Mouse (Mus musculus): ENCODE results near the gene Hexim2. TPM values are rescaled to one million over a fixed set of nuclear protein-coding genes. Genes with fewer than 3 reads are reported as not detected.
A peak's percentile ranks its signal among the peaks of the same experiment; 100 is the strongest.

Gene Hexim2
- polyA plus RNA-seq, 1 experiment from 2014 or later = 17.6 TPM

DNA sequence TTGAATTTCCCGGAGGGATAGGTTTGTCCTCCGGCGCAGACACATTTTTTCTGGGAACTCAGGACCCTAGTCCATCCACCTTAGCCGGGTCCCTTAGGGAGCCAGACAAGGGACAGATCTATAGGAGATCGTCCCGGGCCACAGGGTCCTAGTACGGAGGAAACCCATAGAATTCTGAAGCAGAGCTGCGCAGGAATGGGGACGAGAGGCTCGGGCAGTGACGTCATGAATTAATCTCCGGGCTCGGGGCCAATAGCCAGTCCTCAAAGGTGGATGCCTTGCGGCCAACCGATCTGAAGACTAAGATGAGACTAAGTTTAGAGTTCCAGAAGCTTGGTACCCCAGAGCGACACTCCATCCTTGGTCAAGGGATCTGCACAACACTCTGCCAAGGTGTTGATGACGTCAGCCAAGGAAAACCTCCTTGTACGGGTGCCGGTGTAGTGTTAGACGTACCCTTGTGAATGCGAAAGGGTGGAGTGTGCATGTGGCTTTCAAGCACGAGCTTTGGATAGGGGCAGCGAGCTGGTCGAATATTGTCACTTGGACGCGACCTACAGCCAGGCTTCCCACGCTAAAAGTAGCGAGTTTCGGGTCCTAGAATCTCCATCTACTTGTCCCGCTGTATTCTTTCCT, 30.2 kb upstream of the Hexim2 start:
- Histone ChIP-seq H3K36me3 (no peaks in the 10 kb centered on the region), H3K4me2 (peak overlapping the region; percentile 79), H3K4me1 (replicated peaks) (peaks cover 35% of the 10 kb centered on the region), H3K27me3 (peaks cover 63% of the 10 kb centered on the region), H3K27ac (replicated peaks) (no peak overlapping the region), H3K9me3 (no peaks in the 10 kb centered on the region), H3K9ac (peak overlapping the region; percentile 69), H3K4me3 (peak overlapping the region; percentile 42)
- 3% methylated on average over 30 of the region's 30 CpGs for WGBS
- peak; percentile 57 for ATAC-seq (ENCODE audit: low read depth)

DNA sequence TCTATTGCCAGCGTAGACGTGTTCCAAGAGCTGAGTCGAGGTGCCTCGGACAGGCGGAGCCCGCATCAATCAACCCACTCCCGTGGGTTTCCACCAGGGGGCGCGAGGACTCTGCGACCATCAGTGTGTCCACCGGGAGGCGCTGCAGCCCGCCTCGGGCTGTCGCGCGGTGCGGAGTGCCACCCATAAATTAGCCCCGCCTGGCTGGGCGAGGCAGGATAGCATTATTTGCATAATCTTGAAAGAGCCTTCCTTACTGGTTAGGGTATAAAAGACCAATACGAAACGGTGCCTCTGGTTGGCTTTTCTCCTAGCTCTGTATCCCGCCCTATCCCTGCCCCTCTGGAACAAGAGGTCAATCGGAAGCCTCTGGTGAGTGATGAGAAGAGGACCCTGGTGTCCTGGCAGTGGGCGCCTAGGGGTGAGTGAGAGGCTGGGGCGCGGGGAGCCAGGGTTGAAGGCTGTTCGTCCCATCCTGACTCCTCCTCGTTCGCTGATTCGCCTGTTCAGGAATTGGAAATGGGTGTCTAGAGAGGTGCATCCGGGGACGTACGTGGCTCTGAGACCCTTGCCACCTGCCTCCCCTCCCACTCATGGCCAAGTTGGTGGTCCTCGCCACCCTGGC, 29.4 kb upstream of the Hexim2 start:
- Histone ChIP-seq H3K9me3 (no peaks in the 10 kb centered on the region), H3K4me1 (replicated peaks) (peaks cover 35% of the 10 kb centered on the region), H3K4me3 (peak overlapping the region; percentile 42), H3K4me2 (peak overlapping the region; percentile 79), H3K9ac (peak overlapping the region; percentile 61), H3K27me3 (peaks cover 54% of the 10 kb centered on the region), H3K36me3 (no peaks in the 10 kb centered on the region), H3K27ac (replicated peaks) (no peak overlapping the region)
- 1% methylated on average over 35 of the region's 35 CpGs for WGBS
- peak; percentile 71 for ATAC-seq (ENCODE audit: low read depth)

DNA sequence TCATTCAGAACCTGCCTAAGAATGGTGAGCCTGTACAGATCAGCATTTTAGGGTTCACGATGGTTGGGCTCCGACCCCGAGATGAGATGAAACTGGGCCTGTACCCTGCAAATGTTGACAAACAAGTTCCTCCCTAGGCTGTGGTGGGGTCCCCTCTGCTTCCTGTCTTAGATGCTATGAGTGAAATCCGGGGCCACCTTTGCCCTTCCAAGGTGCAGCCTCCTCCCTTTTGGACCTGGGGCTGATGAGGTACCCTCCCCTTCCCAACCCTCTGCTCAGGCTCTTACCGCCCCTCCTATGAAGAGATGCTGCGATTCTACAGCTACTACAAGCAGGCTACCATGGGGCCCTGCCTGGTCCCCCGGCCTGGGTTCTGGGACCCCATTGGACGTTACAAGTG, 28.6 kb upstream of the Hexim2 start:
- 53% methylated on average over 8 of the region's 8 CpGs for WGBS
- no peak overlapping the region for H3K9ac ChIP-seq
- H3K4me3 ChIP-seq = peak overlapping the region; percentile 42; the same call in 1 of the 2 replicates
- H3K27me3 ChIP-seq = peaks cover 48% of the 10 kb centered on the region
- no peak overlapping the region for H3K27ac ChIP-seq (replicated peaks)
- no peaks in the 10 kb centered on the region for H3K36me3 ChIP-seq
- H3K4me2 ChIP-seq = peak overlapping the region; percentile 79
- no peak for ATAC-seq (ENCODE audit: low read depth)
- no peaks in the 10 kb centered on the region for H3K9me3 ChIP-seq
- H3K4me1 ChIP-seq (replicated peaks) = peaks cover 32% of the 10 kb centered on the region

DNA sequence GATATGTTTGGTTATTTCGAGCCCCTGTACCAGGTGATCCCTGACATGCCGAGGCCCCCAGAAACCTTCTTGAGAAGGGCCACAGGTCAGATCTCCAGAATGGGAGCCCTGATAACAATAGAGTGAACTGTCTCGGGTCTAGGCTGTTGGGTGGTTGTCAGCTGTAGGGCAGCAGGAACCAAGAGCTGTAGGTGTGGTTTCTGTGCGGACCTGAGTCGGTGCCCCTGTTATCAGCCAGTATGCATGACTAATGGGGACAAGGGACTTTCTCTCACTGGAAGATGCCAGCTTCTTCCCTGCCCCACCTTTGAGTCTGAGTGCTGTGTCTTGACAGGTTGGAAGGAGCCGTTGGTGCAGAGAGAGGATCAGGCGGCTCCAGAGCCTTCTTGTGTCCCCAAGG, 27.8 kb upstream of the Hexim2 start:
- H3K27me3 ChIP-seq = peaks cover 40% of the 10 kb centered on the region
- H3K4me1 ChIP-seq (replicated peaks) = peaks cover 25% of the 10 kb centered on the region
- 78% methylated on average over 7 of the region's 7 CpGs for WGBS
- H3K27ac ChIP-seq (replicated peaks) = no peak overlapping the region
- H3K9ac ChIP-seq = no peak overlapping the region
- no peak overlapping the region for H3K4me3 ChIP-seq
- H3K9me3 ChIP-seq = no peaks in the 10 kb centered on the region
- no peaks in the 10 kb centered on the region for H3K36me3 ChIP-seq
- no peak for ATAC-seq (ENCODE audit: low read depth)
- no peak overlapping the region for H3K4me2 ChIP-seq

DNA sequence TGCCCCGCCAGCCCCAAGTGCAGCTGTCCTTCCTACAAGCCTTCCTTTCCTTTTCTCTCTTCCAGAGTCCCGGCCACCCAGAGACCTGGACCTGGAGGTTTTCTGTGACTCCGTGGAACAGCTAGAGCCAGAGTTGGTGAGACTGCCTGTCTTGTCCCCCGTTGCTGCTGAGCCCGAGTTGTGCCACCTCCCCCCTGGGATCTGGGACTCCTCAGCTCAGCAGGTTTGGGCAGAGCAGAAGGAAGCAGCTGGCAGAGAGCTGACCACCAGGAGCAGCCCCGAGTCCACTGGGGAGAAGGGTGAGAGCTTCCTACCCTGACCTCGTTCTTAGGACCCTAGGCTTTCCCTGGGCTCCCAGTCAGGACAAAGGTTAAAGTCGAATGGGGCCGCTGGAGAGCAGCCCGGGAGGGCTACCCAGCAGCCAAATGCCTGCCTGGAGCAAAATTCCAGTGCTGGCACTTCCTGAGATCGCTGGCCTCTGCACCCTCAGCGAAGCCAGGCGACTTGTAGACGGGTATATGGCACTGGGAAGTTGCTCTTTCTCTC, 27.0 kb upstream of the Hexim2 start:
- no peaks in the 10 kb centered on the region for H3K9me3 ChIP-seq
- ATAC-seq (ENCODE audit: low read depth) = no peak
- no peak overlapping the region for H3K9ac ChIP-seq
- WGBS = 58% methylated on average over 14 of the region's 14 CpGs
- H3K4me3 ChIP-seq = no peak overlapping the region
- no peak overlapping the region for H3K4me2 ChIP-seq
- H3K27me3 ChIP-seq = peaks cover 36% of the 10 kb centered on the region
- H3K4me1 ChIP-seq (replicated peaks) = peaks cover 25% of the 10 kb centered on the region
- H3K36me3 ChIP-seq = no peaks in the 10 kb centered on the region
- H3K27ac ChIP-seq (replicated peaks) = no peak overlapping the region

DNA sequence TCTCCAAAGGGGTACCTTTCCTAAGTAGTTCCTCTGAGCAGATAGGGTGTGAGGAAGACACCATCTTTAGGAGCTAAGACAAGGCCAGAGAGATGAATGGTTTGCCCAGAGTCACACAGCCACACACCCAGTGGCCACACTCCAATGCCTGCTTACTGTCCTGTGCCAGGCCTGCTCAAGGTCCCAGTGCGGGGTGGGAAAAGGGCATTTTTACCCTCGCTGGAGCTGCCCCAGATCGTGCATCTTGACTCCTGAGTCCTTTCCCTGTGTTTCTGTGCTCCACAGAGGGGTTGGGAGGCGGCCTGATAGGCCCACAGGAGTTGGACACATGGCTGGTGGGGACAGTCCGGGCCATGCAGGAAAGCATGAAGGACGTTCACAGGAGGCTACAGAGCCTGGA, 26.4 kb upstream of the Hexim2 start:
- peaks cover 24% of the 10 kb centered on the region for H3K4me1 ChIP-seq (replicated peaks)
- H3K4me2 ChIP-seq = no peak overlapping the region
- H3K4me3 ChIP-seq = no peak overlapping the region
- ATAC-seq (ENCODE audit: low read depth) = no peak
- 82% methylated on average over 6 of the region's 6 CpGs for WGBS
- H3K9ac ChIP-seq = no peak overlapping the region
- no peak overlapping the region for H3K27ac ChIP-seq (replicated peaks)
- no peaks in the 10 kb centered on the region for H3K9me3 ChIP-seq
- H3K27me3 ChIP-seq = peaks cover 36% of the 10 kb centered on the region
- H3K36me3 ChIP-seq = no peaks in the 10 kb centered on the region

DNA sequence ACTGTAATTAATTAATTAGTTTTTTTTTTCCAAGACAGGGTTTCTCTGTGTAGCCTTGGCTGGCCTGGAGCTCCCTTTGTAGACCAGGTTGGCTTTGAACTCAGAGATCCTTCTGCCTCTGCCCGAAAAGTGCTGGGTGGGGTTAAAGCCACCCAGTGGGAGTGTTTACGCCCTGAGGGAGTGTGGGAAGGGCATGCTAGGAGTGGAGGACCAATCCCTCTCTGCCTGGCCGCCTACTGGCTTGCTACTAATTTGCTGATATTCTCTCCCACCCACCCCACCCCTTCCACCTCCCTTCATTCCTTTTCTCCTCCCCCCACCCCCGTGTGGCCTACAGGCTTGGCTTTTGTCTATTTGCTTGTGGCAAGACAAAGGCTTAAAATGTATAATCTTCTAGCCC, 25.8 kb upstream of the Hexim2 start:
- WGBS = 64% methylated on average over 4 of the region's 4 CpGs

DNA sequence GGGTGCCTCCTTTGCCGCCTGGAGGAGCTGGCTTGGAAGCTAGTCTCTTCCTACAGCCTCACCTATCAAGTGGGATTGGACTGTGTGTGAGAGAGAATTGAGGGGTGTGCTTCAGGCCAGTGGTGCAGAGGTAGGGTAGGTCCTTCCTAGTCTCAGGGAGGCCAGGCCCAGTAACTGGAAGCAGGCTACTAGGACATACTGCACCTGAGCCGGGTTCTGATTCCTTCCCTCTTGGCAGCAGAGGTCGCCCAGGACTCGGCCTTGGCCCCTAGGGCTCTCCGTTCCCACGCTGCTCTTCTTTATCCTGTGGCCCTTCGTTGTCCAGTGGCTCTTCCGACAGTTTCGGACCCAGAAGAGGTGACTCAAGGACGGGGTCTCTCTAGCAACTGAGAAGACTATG, 20.9 kb upstream of the Hexim2 start:
- peak overlapping the region; percentile 29 for H3K4me3 ChIP-seq
- H3K9ac ChIP-seq = peak overlapping the region; percentile 52; the same call in 1 of the 2 replicates
- WGBS = 13% methylated on average over 10 of the region's 10 CpGs
- peaks cover 42% of the 10 kb centered on the region for H3K27me3 ChIP-seq
- no peak overlapping the region for H3K27ac ChIP-seq (replicated peaks)
- H3K4me1 ChIP-seq (replicated peaks) = peaks cover 32% of the 10 kb centered on the region
- H3K9me3 ChIP-seq = no peaks in the 10 kb centered on the region
- H3K36me3 ChIP-seq = no peaks in the 10 kb centered on the region
- H3K4me2 ChIP-seq = peak overlapping the region; percentile 52
- no peak for ATAC-seq (ENCODE audit: low read depth)

More for the DNA sequence above, 25.8 kb upstream of the Hexim2 start:
- no peak for ATAC-seq (ENCODE audit: low read depth)
- H3K27ac ChIP-seq (replicated peaks) = no peak overlapping the region
- H3K27me3 ChIP-seq = peaks cover 36% of the 10 kb centered on the region
- peaks cover 21% of the 10 kb centered on the region for H3K4me1 ChIP-seq (replicated peaks)
- no peak overlapping the region for H3K4me3 ChIP-seq
- H3K9me3 ChIP-seq = no peaks in the 10 kb centered on the region
- H3K4me2 ChIP-seq = no peak overlapping the region
- H3K9ac ChIP-seq = no peak overlapping the region
- H3K36me3 ChIP-seq = no peaks in the 10 kb centered on the region

DNA sequence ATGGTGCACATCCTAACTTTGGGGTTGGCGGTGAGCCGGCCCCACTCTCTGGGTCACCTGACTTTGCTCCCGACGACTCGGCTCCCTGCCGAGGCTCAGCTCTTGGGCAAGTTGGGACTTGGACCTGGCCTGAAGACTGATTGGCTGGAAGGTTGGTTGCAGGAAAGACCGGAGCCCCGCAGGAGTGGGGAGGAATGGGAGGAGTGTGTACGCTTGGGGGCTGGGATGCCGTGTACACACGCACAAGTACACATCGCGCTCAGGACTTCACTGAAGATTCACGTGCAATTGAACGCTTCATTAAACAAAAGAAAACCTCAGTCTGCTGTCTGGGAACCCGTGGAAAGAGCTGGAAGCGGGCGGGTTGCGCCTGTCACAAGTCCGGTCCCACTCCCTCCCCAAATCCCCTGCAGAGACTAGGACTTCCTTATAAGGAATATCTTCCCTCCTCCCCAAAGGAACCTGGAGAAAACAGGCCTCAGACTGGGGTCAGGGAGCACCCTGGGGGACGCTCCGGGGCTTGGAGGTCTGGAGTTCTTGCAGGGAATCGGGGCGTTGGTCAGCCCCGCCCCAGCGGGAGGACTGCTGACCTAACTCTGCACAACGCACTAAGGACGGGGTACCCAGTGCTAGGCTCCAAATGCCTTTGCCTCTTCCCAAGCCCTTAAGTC, 20.2 kb upstream of the Hexim2 start:
- Histone ChIP-seq H3K4me1 (replicated peaks) (peaks cover 34% of the 10 kb centered on the region), H3K27ac (replicated peaks) (no peak overlapping the region), H3K9ac (peak overlapping the region; percentile 52), H3K4me3 (peak overlapping the region; percentile 29), H3K4me2 (peak overlapping the region; percentile 52), H3K27me3 (peaks cover 42% of the 10 kb centered on the region), H3K9me3 (no peaks in the 10 kb centered on the region), H3K36me3 (no peaks in the 10 kb centered on the region)
- WGBS = 2% methylated on average over 28 of the region's 28 CpGs
- ATAC-seq (ENCODE audit: low read depth) = no peak

DNA sequence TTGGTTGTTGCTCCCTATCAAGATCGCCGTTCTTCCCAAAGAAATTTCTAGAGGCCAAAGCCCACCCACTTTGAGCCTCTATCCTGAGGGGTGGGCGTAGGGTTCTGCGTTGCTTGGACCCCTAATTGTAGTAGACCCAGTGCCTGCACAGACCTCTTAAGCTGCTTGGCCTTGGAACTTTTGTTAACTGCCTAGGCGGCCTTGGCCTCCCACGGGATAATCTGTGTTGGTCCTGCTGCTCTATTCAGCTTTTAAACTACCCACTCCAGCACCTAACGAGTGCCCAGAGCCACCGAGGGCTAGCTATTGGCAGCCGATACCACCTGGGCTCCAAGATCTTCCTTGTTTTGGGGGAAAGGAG, 19.7 kb upstream of the Hexim2 start:
- Histone ChIP-seq H3K9me3 (no peaks in the 10 kb centered on the region), H3K27me3 (peaks cover 42% of the 10 kb centered on the region), H3K9ac (peak overlapping the region; percentile 52; the same call in 1 of the 2 replicates), H3K36me3 (no peaks in the 10 kb centered on the region), H3K4me3 (peak overlapping the region; percentile 29; the same call in 1 of the 2 replicates), H3K4me1 (replicated peaks) (peaks cover 39% of the 10 kb centered on the region), H3K27ac (replicated peaks) (no peak overlapping the region), H3K4me2 (peak overlapping the region; percentile 52)
- WGBS = 14% methylated on average over 9 of the region's 9 CpGs
- no peak for ATAC-seq (ENCODE audit: low read depth)

DNA sequence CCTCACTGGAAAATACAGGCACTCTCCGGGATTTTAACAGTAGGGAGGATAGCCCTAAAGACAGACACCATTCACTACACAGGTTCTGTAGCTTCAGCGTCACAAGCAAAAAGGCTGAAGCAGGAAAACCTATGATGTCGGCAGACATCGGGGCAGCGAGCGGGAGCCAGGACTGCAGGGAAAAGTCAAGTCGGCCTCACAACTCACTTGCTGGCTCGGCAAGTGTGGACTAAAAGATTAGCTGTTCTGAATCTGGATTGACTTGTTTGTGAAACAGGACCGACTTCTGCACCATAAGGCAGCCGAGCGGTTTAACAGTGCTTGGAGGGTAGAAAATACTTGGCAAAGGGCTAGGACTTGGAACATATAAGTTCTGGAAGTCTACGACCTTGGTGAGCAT, 19.2 kb upstream of the Hexim2 start:
- ATAC-seq (ENCODE audit: low read depth) = no peak
- H3K4me2 ChIP-seq = no peak overlapping the region
- peaks cover 44% of the 10 kb centered on the region for H3K4me1 ChIP-seq (replicated peaks)
- no peak overlapping the region for H3K4me3 ChIP-seq
- no peak overlapping the region for H3K9ac ChIP-seq
- H3K9me3 ChIP-seq = no peaks in the 10 kb centered on the region
- peaks cover 42% of the 10 kb centered on the region for H3K27me3 ChIP-seq
- no peaks in the 10 kb centered on the region for H3K36me3 ChIP-seq
- H3K27ac ChIP-seq (replicated peaks) = no peak overlapping the region
- 47% methylated on average over 12 of the region's 12 CpGs for WGBS

DNA sequence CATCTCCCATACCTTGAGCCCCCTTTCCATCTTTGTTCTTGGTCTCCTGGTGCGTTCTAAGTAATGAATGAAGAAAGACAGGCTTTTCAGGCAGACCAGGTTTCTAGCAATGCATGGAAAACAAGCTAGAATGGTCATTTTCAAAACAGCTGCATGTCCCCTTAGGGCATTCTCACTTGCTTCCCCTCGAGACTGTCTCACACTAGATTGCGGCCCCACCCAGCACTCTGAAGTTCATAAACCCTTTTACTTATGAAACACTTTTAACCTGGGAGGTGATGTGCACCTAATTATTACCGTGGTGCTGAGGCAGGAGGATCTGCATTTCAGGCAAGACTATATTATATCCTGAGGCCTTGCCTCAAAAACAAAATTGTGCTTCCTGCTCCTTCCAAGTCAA, 18.5 kb upstream of the Hexim2 start:
- no peaks in the 10 kb centered on the region for H3K36me3 ChIP-seq
- H3K4me3 ChIP-seq = no peak overlapping the region
- H3K27ac ChIP-seq (replicated peaks) = no peak overlapping the region
- no peak overlapping the region for H3K9ac ChIP-seq
- peaks cover 52% of the 10 kb centered on the region for H3K4me1 ChIP-seq (replicated peaks)
- WGBS = 65% methylated on average over 4 of the region's 4 CpGs
- no peaks in the 10 kb centered on the region for H3K9me3 ChIP-seq
- peaks cover 42% of the 10 kb centered on the region for H3K27me3 ChIP-seq
- H3K4me2 ChIP-seq = no peak overlapping the region
- ATAC-seq (ENCODE audit: low read depth) = no peak

Measured in neural tube, embryonic 13.5 days (tissue).